Mouse (Mus musculus) ES-E14 (cell line): ENCODE results near the gene D930020B18Rik.

ENCODE experiments used
- CHD2 ChIP-seq: IDR thresholded peaks from 2 replicates; pipeline ENCODE4 v1.6.1; 2014; ENCODE audit warnings: mild to moderate bottlenecking, low read depth, low read length, inconsistent platforms
- ZNF384 ChIP-seq: IDR thresholded peaks from 2 replicates; pipeline ENCODE4 v1.6.1; 2012; ENCODE audit warnings: low read depth, low read length, inconsistent platforms

- TF ChIP-seq CHD2 (no peak), ZNF384 (no peak)
Observed at GRCm38 (mm10) chr10:121727151-121727550, 85.8 kb downstream of the D930020B18Rik start.
